Mouse (Mus musculus): ENCODE measurements at regions not wholly inside any gene's neighbourhood (a gene's known extent, or its start where the extent isn't known, plus 50 kb on each side); places are given as distances from the start of the nearest gene placed in this dataset.
"Not testable (repeated sequence)": the region's sequence is repeated elsewhere in the genome, so short reads cannot be mapped to it uniquely, and the experiment has no call there.

GRCm38 (mm10) chr12:115861759-115862158, 185.8 kb upstream of the Zfp386 start:
- DNase-seq, result not testable (repeated sequence)

GRCm38 (mm10) chr12:115865059-115865756, 182.3 kb upstream of the Zfp386 start:
- DNase-seq, result not testable (repeated sequence)

GRCm38 (mm10) chr12:115868631-115869030, 178.9 kb upstream of the Zfp386 start:
- not testable (repeated sequence) for DNase-seq

GRCm38 (mm10) chr12:115872451-115872850, 175.1 kb upstream of the Zfp386 start:
- not testable (repeated sequence) for DNase-seq

GRCm38 (mm10) chr12:115873976-115874375, 173.5 kb upstream of the Zfp386 start:
- not testable (repeated sequence) for DNase-seq

- DNase-seq, result no peak
Observed at GRCm38 (mm10) chr12:115883719-115884118, 163.8 kb upstream of the Zfp386 start.

- no peak for DNase-seq
Observed at GRCm38 (mm10) chr12:115887976-115888375, 159.5 kb upstream of the Zfp386 start.

- DNase-seq, result peak; percentile 7 to 25
Observed at GRCm38 (mm10) chr12:115892656-115893055, 154.9 kb upstream of the Zfp386 start.

GRCm38 (mm10) chr12:115912226-115912625, 135.3 kb upstream of the Zfp386 start:
- DNase-seq, result not testable (repeated sequence)

GRCm38 (mm10) chr12:115915420-115915819, 132.1 kb upstream of the Zfp386 start:
- not testable (repeated sequence) for DNase-seq

GRCm38 (mm10) chr12:115920119-115920518, 127.4 kb upstream of the Zfp386 start:
- DNase-seq, result not testable (repeated sequence)

GRCm38 (mm10) chr12:115923999-115924398, 123.5 kb upstream of the Zfp386 start:
- DNase-seq, result not testable (repeated sequence)

- DNase-seq, result not testable (repeated sequence)
Observed at GRCm38 (mm10) chr12:115925542-115925941, 122.0 kb upstream of the Zfp386 start.

GRCm38 (mm10) chr12:115952325-115952724, 95.2 kb upstream of the Zfp386 start:
- DNase-seq, result not testable (repeated sequence)

- DNase-seq, result not testable (repeated sequence)
Observed at GRCm38 (mm10) chr12:115955477-115956177, 91.9 kb upstream of the Zfp386 start.

GRCm38 (mm10) chr12:115963701-115964100, 83.8 kb upstream of the Zfp386 start:
- DNase-seq, result not testable (repeated sequence)

GRCm38 (mm10) chr12:115967522-115967921, 80.0 kb upstream of the Zfp386 start:
- DNase-seq, result not testable (repeated sequence)
